Mouse (Mus musculus) thymus, postnatal 0 days (tissue): Measurements from ENCODE around the gene Sec24d. TPM values are rescaled to one million over a fixed set of nuclear protein-coding genes. Genes with fewer than 3 reads are reported as not detected.
"Not testable (repeated sequence)": the region's sequence is repeated elsewhere in the genome, so short reads cannot be mapped to it uniquely, and the experiment has no call there.

Experiments used
- DNase-seq: peaks from one replicate; pipeline ENCODE4 v3.0.0-alpha.2; 2015; ENCODE audit warnings: low spot score
- polyA plus RNA-seq: library from polyadenylated mRNA; unstranded; fragments of >200 nt; fragmentation: Nextera tagmentation; extraction: Ambion mirVana; gene quantifications from 2 replicates; pipeline ENCODE4 v1.2.1, GENCODE M21; 2015

The Sec24d gene
- polyA plus RNA-seq, 1 experiment from 2014 or later = 24.4 TPM

- no peak for DNase-seq
Observed at GRCm38 (mm10) chr3:123337853-123338252, 70.6 kb downstream of the Sec24d start.

- DNase-seq = no peak
Observed at GRCm38 (mm10) chr3:123338666-123339195, 71.5 kb downstream of the Sec24d start.

GRCm38 (mm10) chr3:123341049-123341448, 73.8 kb downstream of the Sec24d start:
- DNase-seq = no peak

- no peak for DNase-seq
Observed at GRCm38 (mm10) chr3:123343690-123344089, 76.4 kb downstream of the Sec24d start.

- DNase-seq = no peak
Observed at GRCm38 (mm10) chr3:123348080-123348802, 81.0 kb downstream of the Sec24d start.

GRCm38 (mm10) chr3:123350602-123351001, 83.3 kb downstream of the Sec24d start:
- no peak for DNase-seq

- no peak for DNase-seq
Observed at GRCm38 (mm10) chr3:123351519-123351918, 84.3 kb downstream of the Sec24d start.

GRCm38 (mm10) chr3:123353183-123353582, 85.9 kb downstream of the Sec24d start:
- DNase-seq = peak; percentile 48

- DNase-seq = no peak
Observed at GRCm38 (mm10) chr3:123353661-123354060, 86.4 kb downstream of the Sec24d start.

- DNase-seq = no peak
Observed at GRCm38 (mm10) chr3:123354388-123354787, 87.1 kb downstream of the Sec24d start.

- no peak for DNase-seq
Observed at GRCm38 (mm10) chr3:123356377-123356991, 89.2 kb downstream of the Sec24d start.

- not testable (repeated sequence) for DNase-seq
Observed at GRCm38 (mm10) chr3:123366820-123367219, 99.6 kb downstream of the Sec24d start.

GRCm38 (mm10) chr3:123369161-123369560, 101.9 kb downstream of the Sec24d start:
- no peak for DNase-seq

GRCm38 (mm10) chr3:123370927-123371326, 103.7 kb downstream of the Sec24d start:
- no peak for DNase-seq

GRCm38 (mm10) chr3:123371766-123372535, 104.7 kb downstream of the Sec24d start:
- DNase-seq = no peak

- no peak for DNase-seq
Observed at GRCm38 (mm10) chr3:123376562-123376961, 109.3 kb downstream of the Sec24d start.

GRCm38 (mm10) chr3:123384435-123384834, 117.2 kb downstream of the Sec24d start:
- DNase-seq = no peak

- no peak for DNase-seq
Observed at GRCm38 (mm10) chr3:123385118-123385485, 117.8 kb downstream of the Sec24d start.

GRCm38 (mm10) chr3:123385486-123386156, 118.4 kb downstream of the Sec24d start, which contains the start of gene Mettl14:
Gene Mettl14, minus strand, starts transcription at chr3:123386108.
- peak; percentile 97 for DNase-seq

GRCm38 (mm10) chr3:123386157-123386780, 119.0 kb downstream of the Sec24d start:
- not testable (repeated sequence) for DNase-seq

- DNase-seq = no peak
Observed at GRCm38 (mm10) chr3:123391180-123391579, 123.9 kb downstream of the Sec24d start.
